Mouse (Mus musculus): ENCODE data around the gene Tcp1. TPM values are rescaled to one million over a fixed set of nuclear protein-coding genes. Genes with fewer than 3 reads are reported as not detected.
"Not testable (repeated sequence)": the region's sequence is repeated elsewhere in the genome, so short reads cannot be mapped to it uniquely, and the experiment has no call there.

Tcp1 gene
- polyA plus RNA-seq, 1 experiment from 2014 or later: 558 TPM

- Histone ChIP-seq H3K4me2 (replicated peaks; ENCODE audit: low read depth, low read length) (no peak overlapping the region), H3K4me1 (replicated peaks; ENCODE audit: control insufficient read depth, insufficient read depth, low read length) (no peaks in the 10 kb centered on the region), H3K4me3 (ENCODE audit: low read depth, low read length) (no peak overlapping the region), H3K27me3 (ENCODE audit: control insufficient read depth, insufficient read depth, low read length) (no peaks in the 10 kb centered on the region), H3K27ac (ENCODE audit: low read depth, low read length) (no peak overlapping the region), H3K36me3 (ENCODE audit: control insufficient read depth, insufficient read depth, low read length) (peaks cover 24% of the 10 kb centered on the region), H3K9ac (ENCODE audit: low read depth, low read length) (no peak overlapping the region), H3K9me3 (ENCODE audit: control insufficient read depth, low read length) (no peaks in the 10 kb centered on the region)
- ATAC-seq (ENCODE audit: low FRiP score) (no peak), DNase-seq (ENCODE audit: low spot score) (no peak)
- 90% methylated on average over 8 of the region's 8 CpGs for WGBS
Observed at GRCm38 (mm10) chr17:12925703-12926180, 10.2 kb downstream of the Tcp1 start.

GRCm38 (mm10) chr17:12931576-12931975 lies 16.1 kb downstream of the Tcp1 start:
- H3K27ac ChIP-seq (ENCODE audit: low read depth, low read length); DNase-seq (ENCODE audit: low spot score); H3K36me3 ChIP-seq (ENCODE audit: control insufficient read depth, insufficient read depth, low read length); H3K27me3 ChIP-seq (ENCODE audit: control insufficient read depth, insufficient read depth, low read length); H3K4me2 ChIP-seq (replicated peaks; ENCODE audit: low read depth, low read length); H3K9me3 ChIP-seq (ENCODE audit: control insufficient read depth, low read length); H3K9ac ChIP-seq (ENCODE audit: low read depth, low read length); H3K4me3 ChIP-seq (ENCODE audit: low read depth, low read length); ATAC-seq (ENCODE audit: low FRiP score); H3K4me1 ChIP-seq (replicated peaks; ENCODE audit: control insufficient read depth, insufficient read depth, low read length): not testable (repeated sequence)
- 85% methylated on average over 5 of the region's 5 CpGs for WGBS

- Histone ChIP-seq H3K9me3 (ENCODE audit: control insufficient read depth, low read length) (no peaks in the 10 kb centered on the region), H3K4me1 (replicated peaks; ENCODE audit: control insufficient read depth, insufficient read depth, low read length) (0 out of 2 replicates have a peak, but pooled peaks cover 2% of the 10 kb centered on the region), H3K27me3 (ENCODE audit: control insufficient read depth, insufficient read depth, low read length) (no peaks in the 10 kb centered on the region), H3K9ac (ENCODE audit: low read depth, low read length) (no peak overlapping the region), H3K4me3 (ENCODE audit: low read depth, low read length) (no peak overlapping the region), H3K27ac (ENCODE audit: low read depth, low read length) (no peak overlapping the region), H3K36me3 (ENCODE audit: control insufficient read depth, insufficient read depth, low read length) (no peaks in the 10 kb centered on the region), H3K4me2 (replicated peaks; ENCODE audit: low read depth, low read length) (no peak overlapping the region)
- ATAC-seq (ENCODE audit: low FRiP score) (no peak), DNase-seq (ENCODE audit: low spot score) (no peak)
- WGBS: 84% methylated on average over 4 of the region's 4 CpGs
Observed at GRCm38 (mm10) chr17:12935719-12936118, 20.2 kb downstream of the Tcp1 start.

GRCm38 (mm10) chr17:12937412-12937970 lies 22.0 kb downstream of the Tcp1 start:
- H3K36me3 ChIP-seq (ENCODE audit: control insufficient read depth, insufficient read depth, low read length): no peaks in the 10 kb centered on the region
- DNase-seq (ENCODE audit: low spot score): no peak

GRCm38 (mm10) chr17:12938077-12938476 lies 22.6 kb downstream of the Tcp1 start:
- Histone ChIP-seq H3K27ac (ENCODE audit: low read depth, low read length) (no peak overlapping the region), H3K36me3 (ENCODE audit: control insufficient read depth, insufficient read depth, low read length) (no peaks in the 10 kb centered on the region), H3K27me3 (ENCODE audit: control insufficient read depth, insufficient read depth, low read length) (no peaks in the 10 kb centered on the region), H3K9ac (ENCODE audit: low read depth, low read length) (no peak overlapping the region), H3K4me2 (replicated peaks; ENCODE audit: low read depth, low read length) (no peak overlapping the region), H3K9me3 (ENCODE audit: control insufficient read depth, low read length) (no peaks in the 10 kb centered on the region), H3K4me1 (replicated peaks; ENCODE audit: control insufficient read depth, insufficient read depth, low read length) (0 out of 2 replicates have a peak, but pooled peaks cover 2% of the 10 kb centered on the region), H3K4me3 (ENCODE audit: low read depth, low read length) (no peak overlapping the region)
- 51% methylated on average over 2 of the region's 2 CpGs for WGBS
- DNase-seq (ENCODE audit: low spot score) (no peak), ATAC-seq (ENCODE audit: low FRiP score) (no peak)

More at GRCm38 (mm10) chr17:12937412-12937970, 22.0 kb downstream of the Tcp1 start:
- H3K9ac ChIP-seq (ENCODE audit: low read depth, low read length): no peak overlapping the region
- H3K27ac ChIP-seq (ENCODE audit: low read depth, low read length): no peak overlapping the region
- H3K27me3 ChIP-seq (ENCODE audit: control insufficient read depth, insufficient read depth, low read length): no peaks in the 10 kb centered on the region
- no peak overlapping the region for H3K4me2 ChIP-seq (replicated peaks; ENCODE audit: low read depth, low read length)
- no peak overlapping the region for H3K4me3 ChIP-seq (ENCODE audit: low read depth, low read length)
- 84% methylated on average over 2 of the region's 2 CpGs for WGBS
- H3K4me1 ChIP-seq (replicated peaks; ENCODE audit: control insufficient read depth, insufficient read depth, low read length): 0 out of 2 replicates have a peak, but pooled peaks cover 2% of the 10 kb centered on the region
- H3K9me3 ChIP-seq (ENCODE audit: control insufficient read depth, low read length): no peaks in the 10 kb centered on the region
- no peak for ATAC-seq (ENCODE audit: low FRiP score)

- not testable (repeated sequence) for H3K9me3 ChIP-seq (ENCODE audit: control insufficient read depth, low read length); H3K36me3 ChIP-seq (ENCODE audit: control insufficient read depth, insufficient read depth, low read length); DNase-seq (ENCODE audit: low spot score); H3K9ac ChIP-seq (ENCODE audit: low read depth, low read length); H3K27me3 ChIP-seq (ENCODE audit: control insufficient read depth, insufficient read depth, low read length); H3K4me1 ChIP-seq (replicated peaks; ENCODE audit: control insufficient read depth, insufficient read depth, low read length); H3K27ac ChIP-seq (ENCODE audit: low read depth, low read length); H3K4me3 ChIP-seq (ENCODE audit: low read depth, low read length)
- 55% methylated on average over 2 of the region's 12 CpGs for WGBS
- H3K4me2 ChIP-seq (replicated peaks; ENCODE audit: low read depth, low read length): peak overlapping the region; percentile 39
- peak; percentile 55; the same call in 1 of the 2 replicates for ATAC-seq (ENCODE audit: low FRiP score)
Observed at GRCm38 (mm10) chr17:12939377-12940148, 24.1 kb downstream of the Tcp1 start.

GRCm38 (mm10) chr17:12940151-12940805 lies 24.8 kb downstream of the Tcp1 start, which contains the start of gene Acat3:
Acat3 (minus strand) TSS chr17:12940600.
- Histone ChIP-seq H3K4me1 (replicated peaks; ENCODE audit: control insufficient read depth, insufficient read depth, low read length) (0 out of 2 replicates have a peak, but pooled peaks cover 2% of the 10 kb centered on the region), H3K27ac (ENCODE audit: low read depth, low read length) (no peak within 1 kb of the TSS), H3K4me2 (replicated peaks; ENCODE audit: low read depth, low read length) (peak within 1 kb of the TSS; percentile 39), H3K27me3 (ENCODE audit: control insufficient read depth, insufficient read depth, low read length) (no peaks in the 10 kb centered on the region), H3K9ac (ENCODE audit: low read depth, low read length) (no peak within 1 kb of the TSS), H3K9me3 (ENCODE audit: control insufficient read depth, low read length) (no peaks in the 10 kb centered on the region), H3K36me3 (ENCODE audit: control insufficient read depth, insufficient read depth, low read length) (peaks cover 5% of the 10 kb centered on the region; the same call in 1 of the 2 replicates), H3K4me3 (ENCODE audit: low read depth, low read length) (no peak within 1 kb of the TSS)
- ATAC-seq (ENCODE audit: low FRiP score) (0 out of 2 replicates have a peak, but pooled peaks have one; percentile 55), DNase-seq (ENCODE audit: low spot score) (no peak)
- WGBS: 15% methylated on average over 26 of the region's 27 CpGs

- Histone ChIP-seq H3K9ac (ENCODE audit: low read depth, low read length) (no peak overlapping the region), H3K4me3 (ENCODE audit: low read depth, low read length) (no peak overlapping the region), H3K27ac (ENCODE audit: low read depth, low read length) (no peak overlapping the region), H3K9me3 (ENCODE audit: control insufficient read depth, low read length) (no peaks in the 10 kb centered on the region), H3K4me2 (replicated peaks; ENCODE audit: low read depth, low read length) (no peak overlapping the region), H3K36me3 (ENCODE audit: control insufficient read depth, insufficient read depth, low read length) (peaks cover 13% of the 10 kb centered on the region), H3K4me1 (replicated peaks; ENCODE audit: control insufficient read depth, insufficient read depth, low read length) (0 out of 2 replicates have a peak, but pooled peaks cover 2% of the 10 kb centered on the region), H3K27me3 (ENCODE audit: control insufficient read depth, insufficient read depth, low read length) (no peaks in the 10 kb centered on the region)
- no peak for DNase-seq (ENCODE audit: low spot score)
- 77% methylated on average over 8 of the region's 8 CpGs for WGBS
- no peak for ATAC-seq (ENCODE audit: low FRiP score)
Observed at GRCm38 (mm10) chr17:12941543-12942260, 26.2 kb downstream of the Tcp1 start.
